Mouse (Mus musculus): ENCODE data around the gene Gm20388. TPM values are rescaled to one million over a fixed set of nuclear protein-coding genes. Genes with fewer than 3 reads are reported as not detected.

Gm20388 gene
- polyA plus RNA-seq, 1 experiment, result 28.1 TPM

DNA sequence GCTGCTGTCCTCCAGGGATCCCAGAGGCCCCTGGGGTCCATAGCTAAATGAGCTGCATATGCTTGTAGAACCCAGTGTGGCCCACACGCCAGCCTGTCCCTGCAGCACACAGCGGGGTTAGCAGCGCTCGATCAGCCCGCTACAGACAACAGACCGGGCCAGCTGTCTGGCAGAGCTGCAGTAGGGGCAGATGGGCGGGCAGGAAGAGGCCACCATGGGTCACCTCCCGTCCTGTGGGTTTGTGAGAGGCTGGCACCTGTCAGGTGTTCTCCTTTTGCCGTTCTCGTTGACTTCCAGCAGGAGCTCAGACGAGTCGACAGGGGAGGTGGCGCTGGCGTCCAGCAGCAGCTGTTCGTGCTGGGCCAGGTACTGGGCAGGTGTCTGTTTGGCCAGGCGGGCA is 2728.0 kb downstream of the Gm20388 start:
- Histone ChIP-seq H3K4me3 (ENCODE audit: low read depth, low read length) (no peak overlapping the region), H3K9ac (ENCODE audit: low read depth, poor library complexity, severe bottlenecking) (no peak overlapping the region), H3K27me3 (ENCODE audit: control insufficient read depth, insufficient read depth, low read length, poor library complexity, severe bottlenecking) (no peaks in the 10 kb centered on the region), H3K4me1 (ENCODE audit: control insufficient read depth, insufficient read depth, low read length) (no peaks in the 10 kb centered on the region), H3K9me3 (replicated peaks; ENCODE audit: control insufficient read depth, insufficient read depth, low read length, poor library complexity, severe bottlenecking) (no peaks in the 10 kb centered on the region), H3K27ac (ENCODE audit: insufficient read depth, low read length) (no peak overlapping the region), H3K36me3 (ENCODE audit: control insufficient read depth, insufficient read depth, low read length, poor library complexity, severe bottlenecking) (no peaks in the 10 kb centered on the region)
- TF ChIP-seq EP300 (IDR thresholded peaks at IDR 0.05; ENCODE audit: insufficient read depth, low read depth, low read length), result no peak
- no peak for TF ChIP-seq CTCF (IDR thresholded peaks at IDR 0.05; ENCODE audit: low read depth, low read length)
- no peak for TF ChIP-seq POLR2A (IDR thresholded peaks at IDR 0.05; ENCODE audit: insufficient read depth, low read length)

DNA sequence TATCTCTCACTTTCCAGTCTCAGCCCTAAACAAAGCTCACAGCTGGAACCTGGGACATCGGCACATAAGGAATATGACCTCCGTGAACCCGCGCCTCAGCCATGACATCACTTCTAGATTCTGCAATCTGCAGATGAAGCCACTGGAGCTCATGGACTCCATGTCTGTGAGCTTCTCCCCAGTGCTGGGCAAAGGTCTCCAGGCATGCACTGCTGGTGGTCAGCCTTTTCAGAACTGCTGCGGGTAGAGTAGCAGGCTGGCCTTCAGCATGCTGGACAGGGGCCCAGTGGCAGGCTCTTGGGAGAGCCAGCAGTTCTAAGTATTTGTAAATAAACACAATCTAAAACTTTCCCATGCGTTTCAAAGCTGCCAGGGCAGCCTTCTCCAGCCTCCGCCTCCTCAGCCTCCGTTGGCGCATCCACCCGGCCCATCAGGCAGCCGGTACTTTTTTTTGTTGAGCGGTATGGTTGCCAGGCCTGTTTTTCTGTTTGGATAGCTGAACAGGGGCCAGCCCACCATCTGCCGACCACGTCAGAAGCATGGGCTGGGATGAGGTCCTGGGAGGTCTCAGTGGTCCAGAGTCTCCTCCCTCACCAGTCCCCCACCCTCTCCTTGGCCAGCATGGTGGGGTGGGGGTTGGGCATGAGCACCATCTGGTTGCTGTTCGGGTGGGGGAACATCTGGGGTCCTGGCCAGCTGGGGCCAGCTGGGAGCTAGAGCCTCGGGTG is 2729.0 kb downstream of the Gm20388 start:
- TF ChIP-seq CTCF (IDR thresholded peaks at IDR 0.05; ENCODE audit: low read depth, low read length) (no peak), EP300 (IDR thresholded peaks at IDR 0.05; ENCODE audit: insufficient read depth, low read depth, low read length) (no peak), POLR2A (IDR thresholded peaks at IDR 0.05; ENCODE audit: insufficient read depth, low read length) (no peak)
- Histone ChIP-seq H3K27me3 (ENCODE audit: control insufficient read depth, insufficient read depth, low read length, poor library complexity, severe bottlenecking) (no peaks in the 10 kb centered on the region), H3K4me3 (ENCODE audit: low read depth, low read length) (no peak overlapping the region), H3K36me3 (ENCODE audit: control insufficient read depth, insufficient read depth, low read length, poor library complexity, severe bottlenecking) (no peaks in the 10 kb centered on the region), H3K27ac (ENCODE audit: insufficient read depth, low read length) (no peak overlapping the region), H3K9ac (ENCODE audit: low read depth, poor library complexity, severe bottlenecking) (no peak overlapping the region), H3K9me3 (replicated peaks; ENCODE audit: control insufficient read depth, insufficient read depth, low read length, poor library complexity, severe bottlenecking) (no peaks in the 10 kb centered on the region), H3K4me1 (ENCODE audit: control insufficient read depth, insufficient read depth, low read length) (no peaks in the 10 kb centered on the region)

DNA sequence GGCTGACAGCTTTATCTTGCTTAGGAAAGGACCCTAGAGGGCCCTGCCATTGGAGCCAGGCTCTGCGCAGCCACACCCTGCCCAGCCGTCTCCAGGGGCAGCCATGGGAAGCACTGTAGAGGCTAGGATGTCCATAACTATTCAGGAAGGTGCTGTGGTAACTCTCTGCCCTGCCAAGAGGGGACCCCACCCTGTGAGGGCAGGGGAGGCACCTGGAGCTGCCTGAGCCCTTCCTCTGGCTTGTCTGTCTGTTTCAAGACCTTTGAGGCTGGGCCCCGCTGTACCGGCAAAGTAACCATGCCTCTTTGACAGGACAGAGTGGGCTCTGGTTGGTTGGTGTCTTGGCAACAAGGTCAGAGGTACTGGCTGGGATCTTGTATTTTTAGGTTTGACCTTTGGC is 2730.2 kb downstream of the Gm20388 start:
- Histone ChIP-seq H3K27me3 (ENCODE audit: control insufficient read depth, insufficient read depth, low read length, poor library complexity, severe bottlenecking) (no peaks in the 10 kb centered on the region), H3K4me3 (ENCODE audit: low read depth, low read length) (no peak overlapping the region), H3K36me3 (ENCODE audit: control insufficient read depth, insufficient read depth, low read length, poor library complexity, severe bottlenecking) (no peaks in the 10 kb centered on the region), H3K9ac (ENCODE audit: low read depth, poor library complexity, severe bottlenecking) (no peak overlapping the region), H3K9me3 (replicated peaks; ENCODE audit: control insufficient read depth, insufficient read depth, low read length, poor library complexity, severe bottlenecking) (no peaks in the 10 kb centered on the region), H3K27ac (ENCODE audit: insufficient read depth, low read length) (no peak overlapping the region), H3K4me1 (ENCODE audit: control insufficient read depth, insufficient read depth, low read length) (no peaks in the 10 kb centered on the region)
- TF ChIP-seq CTCF (IDR thresholded peaks at IDR 0.05; ENCODE audit: low read depth, low read length), result no peak

DNA sequence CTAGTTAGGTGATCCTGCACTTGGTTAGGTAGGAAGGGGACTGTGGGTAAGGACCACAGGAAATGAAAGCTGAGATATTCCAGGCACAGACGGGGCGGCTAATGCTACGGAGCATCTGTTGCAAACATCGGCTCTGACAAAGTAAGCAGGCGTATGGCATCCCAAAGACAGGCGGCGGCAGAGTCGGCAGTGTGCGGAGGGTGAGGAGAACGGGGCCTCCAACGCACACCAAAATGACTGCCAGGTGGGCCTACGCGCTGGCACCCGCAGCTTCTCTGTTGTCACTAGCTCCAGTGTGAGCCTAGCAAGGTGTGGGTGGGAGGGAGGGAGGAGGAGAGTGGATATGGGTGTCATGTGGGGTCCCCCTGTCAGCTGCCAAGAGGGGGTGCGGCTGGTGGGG is 2730.8 kb downstream of the Gm20388 start:
- TF ChIP-seq EP300 (IDR thresholded peaks at IDR 0.05; ENCODE audit: insufficient read depth, low read depth, low read length) (no peak), CTCF (IDR thresholded peaks at IDR 0.05; ENCODE audit: low read depth, low read length) (no peak), POLR2A (IDR thresholded peaks at IDR 0.05; ENCODE audit: insufficient read depth, low read length) (no peak)
- no peaks in the 10 kb centered on the region for H3K4me1 ChIP-seq (ENCODE audit: control insufficient read depth, insufficient read depth, low read length)
- H3K36me3 ChIP-seq (ENCODE audit: control insufficient read depth, insufficient read depth, low read length, poor library complexity, severe bottlenecking), result no peaks in the 10 kb centered on the region
- H3K9ac ChIP-seq (ENCODE audit: low read depth, poor library complexity, severe bottlenecking), result no peak overlapping the region
- no peak overlapping the region for H3K4me3 ChIP-seq (ENCODE audit: low read depth, low read length)
- H3K27ac ChIP-seq (ENCODE audit: insufficient read depth, low read length), result no peak overlapping the region
- no peaks in the 10 kb centered on the region for H3K9me3 ChIP-seq (replicated peaks; ENCODE audit: control insufficient read depth, insufficient read depth, low read length, poor library complexity, severe bottlenecking)
- no peaks in the 10 kb centered on the region for H3K27me3 ChIP-seq (ENCODE audit: control insufficient read depth, insufficient read depth, low read length, poor library complexity, severe bottlenecking)

DNA sequence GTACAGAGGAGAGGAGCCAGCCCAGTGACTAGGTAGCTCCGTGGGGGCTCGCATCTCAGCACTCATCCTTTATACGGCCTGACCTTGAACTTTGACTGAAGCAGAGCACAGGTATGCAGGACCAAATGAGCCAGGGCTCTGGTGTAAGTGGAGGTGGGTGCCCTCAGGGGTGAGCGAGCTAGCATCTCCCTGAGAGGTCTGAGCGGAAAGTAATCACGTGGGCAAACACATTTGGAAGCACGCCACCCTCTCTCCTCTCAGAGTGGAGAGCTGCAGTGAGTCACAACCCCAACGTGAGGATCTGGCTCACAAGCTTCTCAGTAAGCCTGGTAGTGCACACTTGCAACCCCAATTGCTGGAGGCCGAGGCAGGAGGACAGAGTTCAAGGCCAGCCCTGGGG is 2731.4 kb downstream of the Gm20388 start:
- no peaks in the 10 kb centered on the region for H3K36me3 ChIP-seq (ENCODE audit: control insufficient read depth, insufficient read depth, low read length, poor library complexity, severe bottlenecking)
- no peaks in the 10 kb centered on the region for H3K4me1 ChIP-seq (ENCODE audit: control insufficient read depth, insufficient read depth, low read length)
- TF ChIP-seq CTCF (IDR thresholded peaks at IDR 0.05; ENCODE audit: low read depth, low read length) (no peak), POLR2A (IDR thresholded peaks at IDR 0.05; ENCODE audit: insufficient read depth, low read length) (no peak), EP300 (IDR thresholded peaks at IDR 0.05; ENCODE audit: insufficient read depth, low read depth, low read length) (no peak)
- H3K9ac ChIP-seq (ENCODE audit: low read depth, poor library complexity, severe bottlenecking), result no peak overlapping the region
- no peaks in the 10 kb centered on the region for H3K9me3 ChIP-seq (replicated peaks; ENCODE audit: control insufficient read depth, insufficient read depth, low read length, poor library complexity, severe bottlenecking)
- H3K4me3 ChIP-seq (ENCODE audit: low read depth, low read length), result no peak overlapping the region
- H3K27ac ChIP-seq (ENCODE audit: insufficient read depth, low read length), result no peak overlapping the region
- no peaks in the 10 kb centered on the region for H3K27me3 ChIP-seq (ENCODE audit: control insufficient read depth, insufficient read depth, low read length, poor library complexity, severe bottlenecking)

DNA sequence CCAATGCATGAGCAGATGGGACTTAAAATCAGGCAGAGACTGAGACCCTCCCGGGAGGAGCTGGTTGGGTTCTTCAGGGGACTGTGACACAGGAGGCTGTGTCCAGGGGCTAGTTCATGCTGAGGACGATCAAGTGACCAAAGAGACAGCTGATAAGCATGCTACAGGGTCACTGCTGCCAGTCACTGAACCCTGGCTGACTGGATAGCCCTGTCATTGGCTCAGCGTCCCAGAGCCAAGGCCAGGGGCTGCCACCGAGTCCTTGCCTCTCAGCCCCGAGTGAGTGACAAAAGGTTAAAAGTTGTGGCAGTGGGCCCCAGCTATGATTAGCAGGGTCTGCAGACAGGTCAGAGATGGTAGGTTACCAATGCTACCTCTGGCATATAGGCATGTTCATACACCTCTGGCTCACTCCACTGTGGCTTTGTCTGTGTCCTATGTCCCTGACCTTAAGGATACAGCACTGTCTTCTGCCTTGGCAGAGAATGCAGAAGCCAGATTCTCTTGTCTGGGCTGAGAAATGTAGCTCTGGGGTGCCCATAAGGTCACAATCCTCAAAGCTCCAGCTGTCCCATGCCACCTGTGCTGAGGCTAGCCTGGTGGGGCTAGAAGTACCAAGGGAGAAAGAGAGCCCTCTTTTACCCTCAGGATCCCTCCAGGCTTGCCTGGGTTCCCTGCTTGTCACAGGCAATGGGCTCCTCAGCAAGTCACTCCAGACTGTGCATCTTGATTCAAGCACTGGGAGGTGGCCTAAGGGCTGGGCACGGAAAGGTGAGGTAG is 2733.7 kb downstream of the Gm20388 start:
- TF ChIP-seq POLR2A (IDR thresholded peaks at IDR 0.05; ENCODE audit: insufficient read depth, low read length), result no peak
- no peak for TF ChIP-seq CTCF (IDR thresholded peaks at IDR 0.05; ENCODE audit: low read depth, low read length)
- no peak for TF ChIP-seq EP300 (IDR thresholded peaks at IDR 0.05; ENCODE audit: insufficient read depth, low read depth, low read length)
- Histone ChIP-seq H3K9me3 (replicated peaks; ENCODE audit: control insufficient read depth, insufficient read depth, low read length, poor library complexity, severe bottlenecking) (no peaks in the 10 kb centered on the region), H3K27me3 (ENCODE audit: control insufficient read depth, insufficient read depth, low read length, poor library complexity, severe bottlenecking) (no peaks in the 10 kb centered on the region), H3K9ac (ENCODE audit: low read depth, poor library complexity, severe bottlenecking) (no peak overlapping the region), H3K4me3 (ENCODE audit: low read depth, low read length) (no peak overlapping the region), H3K4me1 (ENCODE audit: control insufficient read depth, insufficient read depth, low read length) (no peaks in the 10 kb centered on the region), H3K27ac (ENCODE audit: insufficient read depth, low read length) (no peak overlapping the region), H3K36me3 (ENCODE audit: control insufficient read depth, insufficient read depth, low read length, poor library complexity, severe bottlenecking) (no peaks in the 10 kb centered on the region)

Measured in ES-Bruce4 (cell line).